Mouse (Mus musculus) intestine, embryonic 16.5 days (tissue): ENCODE measurements around the gene Slc4a2. TPM values are rescaled to one million over a fixed set of nuclear protein-coding genes. Genes with fewer than 3 reads are reported as not detected.
"Not testable (repeated sequence)": the region's sequence is repeated elsewhere in the genome, so short reads cannot be mapped to it uniquely, and the experiment has no call there.

Experiments
- ATAC-seq: fragments of 200-750 bp; cut with Nextera tagmentation; 2 replicates; pipeline ENCODE4 v1.8.0; 2017; ENCODE audit warnings: moderate TSS enrichment, moderate library complexity
- H3K27ac ChIP-seq: fragments of 300-500 bp; sonication (generic); 2 replicates; pipeline ENCODE4 v1.5.1; 2014; ENCODE audit warnings: mild to moderate bottlenecking, low read length
- H3K27me3 ChIP-seq: fragments of 300-500 bp; sonication (generic); replicated peaks from 2 replicates; pipeline ENCODE4 v1.6.1; 2014; ENCODE audit warnings: low read length, control low read depth, mixed read lengths; ENCODE audit not compliant: control insufficient read depth, insufficient read depth
- H3K36me3 ChIP-seq: fragments of 300-500 bp; sonication (generic); 2 replicates; pipeline ENCODE4 v1.6.1; 2014; ENCODE audit warnings: low read length, control low read depth; ENCODE audit not compliant: control insufficient read depth, insufficient read depth
- H3K4me1 ChIP-seq: fragments of 300-500 bp; sonication (generic); 2 replicates; pipeline ENCODE4 v1.6.1; 2014; ENCODE audit warnings: low read length, control low read depth, mixed read lengths; ENCODE audit not compliant: control insufficient read depth, insufficient read depth
- H3K4me2 ChIP-seq: fragments of 300-500 bp; sonication (generic); 2 replicates; pipeline ENCODE4 v1.6.1; 2014; ENCODE audit warnings: low read depth, low read length, control low read depth
- H3K4me3 ChIP-seq: fragments of 300-500 bp; sonication (generic); 2 replicates; pipeline ENCODE4 v1.5.1; 2014; ENCODE audit warnings: mild to moderate bottlenecking, low read length
- H3K9ac ChIP-seq: fragments of 300-500 bp; sonication (generic); 2 replicates; pipeline ENCODE4 v1.6.1; 2014; ENCODE audit warnings: low read depth, low read length
- H3K9me3 ChIP-seq: fragments of 300-500 bp; sonication (generic); 2 replicates; pipeline ENCODE4 v1.6.1; 2016; ENCODE audit warnings: low read length, control low read depth; ENCODE audit not compliant: control insufficient read depth
- WGBS: fragments of 180-500 bp; shearing (Covaris S2); extraction: QIAGEN DNeasy Blood & Tissue Kit; methylation state at CpG from one replicate; pipeline ENCODE4 v1.1.7; 2014; 5-methylcytosine and 5-hydroxymethylcytosine counted together
- polyA plus RNA-seq: library from polyadenylated mRNA; unstranded; fragments of >200 nt; fragmentation: Nextera tagmentation; extraction: Ambion mirVana; gene quantifications from 2 replicates; pipeline ENCODE4 v1.2.1, GENCODE M21; 2015

The Slc4a2 gene
- polyA plus RNA-seq, 1 experiment from 2014 or later: 52.7 TPM

DNA sequence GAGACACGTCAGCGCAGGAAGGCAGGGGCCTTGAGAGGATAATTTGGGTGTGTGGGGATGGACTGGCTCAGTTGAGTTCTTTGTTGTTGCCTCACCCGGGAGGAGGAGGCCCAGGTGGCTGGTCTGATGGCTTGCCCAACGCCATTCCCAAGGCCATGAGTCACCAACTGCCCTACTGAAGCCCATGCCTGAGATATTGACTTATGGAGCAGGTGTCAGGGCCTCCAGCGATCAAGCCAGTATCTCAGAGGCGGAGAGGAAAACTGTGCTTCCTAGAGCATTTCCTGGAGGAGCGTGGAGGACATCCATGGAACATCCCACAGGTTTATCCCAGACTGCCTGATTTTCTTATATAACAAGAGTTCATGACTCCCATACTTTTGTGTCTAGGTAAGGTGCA, 30.9 kb upstream of the Slc4a2 start:
- 51% methylated on average over 7 of the region's 7 CpGs for WGBS
- Histone ChIP-seq H3K9ac (no peak overlapping the region), H3K4me2 (no peak overlapping the region), H3K36me3 (no peaks in the 10 kb centered on the region), H3K27ac (peak overlapping the region; percentile 75), H3K4me3 (no peak overlapping the region), H3K9me3 (no peaks in the 10 kb centered on the region), H3K4me1 (peaks cover 26% of the 10 kb centered on the region), H3K27me3 (no peaks in the 10 kb centered on the region)
- ATAC-seq: no peak

DNA sequence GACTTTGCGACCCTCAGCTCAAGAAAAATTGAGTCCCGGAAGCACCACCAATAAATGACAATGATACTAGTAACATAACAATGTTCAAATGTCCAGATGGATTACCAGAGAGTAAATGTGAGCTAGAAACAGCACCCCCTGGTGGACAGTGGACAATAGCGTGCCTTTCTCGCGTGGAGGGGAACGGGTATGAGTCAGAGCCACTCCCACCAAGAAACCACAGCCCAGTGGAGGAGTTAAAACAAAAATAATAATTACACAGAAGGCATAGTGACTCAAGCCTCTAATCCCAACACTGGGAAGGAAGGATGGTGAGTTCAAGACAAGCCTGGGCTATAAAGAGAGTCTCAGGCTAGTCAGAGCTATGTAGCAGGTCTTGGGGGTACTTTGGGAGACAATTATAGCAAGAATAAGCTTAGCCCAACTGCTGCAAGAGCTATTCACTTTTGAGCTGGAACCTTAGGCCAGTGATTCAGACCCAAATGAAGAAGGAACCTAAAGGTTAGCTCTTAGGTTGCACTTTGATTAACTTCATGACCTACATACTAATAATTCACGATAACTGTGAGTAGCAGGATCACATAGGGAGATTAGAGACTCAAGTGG, 30.1 kb upstream of the Slc4a2 start, which contains the start of gene Abcb8:
TSS of gene Abcb8 (plus strand) at position 272 of the 606 bp plus-strand sequence.
- ATAC-seq: no peak
- H3K27me3 ChIP-seq: no peaks in the 10 kb centered on the region
- peak within 1 kb of the TSS; percentile 80 for H3K27ac ChIP-seq
- H3K9ac ChIP-seq: peak within 1 kb of the TSS; percentile 69
- peak within 1 kb of the TSS; percentile 54 for H3K4me2 ChIP-seq
- 22% methylated on average over 7 of the region's 7 CpGs for WGBS
- no peaks in the 10 kb centered on the region for H3K36me3 ChIP-seq
- no peaks in the 10 kb centered on the region for H3K9me3 ChIP-seq
- peak within 1 kb of the TSS; percentile 57 for H3K4me3 ChIP-seq
- H3K4me1 ChIP-seq: peaks cover 18% of the 10 kb centered on the region

DNA sequence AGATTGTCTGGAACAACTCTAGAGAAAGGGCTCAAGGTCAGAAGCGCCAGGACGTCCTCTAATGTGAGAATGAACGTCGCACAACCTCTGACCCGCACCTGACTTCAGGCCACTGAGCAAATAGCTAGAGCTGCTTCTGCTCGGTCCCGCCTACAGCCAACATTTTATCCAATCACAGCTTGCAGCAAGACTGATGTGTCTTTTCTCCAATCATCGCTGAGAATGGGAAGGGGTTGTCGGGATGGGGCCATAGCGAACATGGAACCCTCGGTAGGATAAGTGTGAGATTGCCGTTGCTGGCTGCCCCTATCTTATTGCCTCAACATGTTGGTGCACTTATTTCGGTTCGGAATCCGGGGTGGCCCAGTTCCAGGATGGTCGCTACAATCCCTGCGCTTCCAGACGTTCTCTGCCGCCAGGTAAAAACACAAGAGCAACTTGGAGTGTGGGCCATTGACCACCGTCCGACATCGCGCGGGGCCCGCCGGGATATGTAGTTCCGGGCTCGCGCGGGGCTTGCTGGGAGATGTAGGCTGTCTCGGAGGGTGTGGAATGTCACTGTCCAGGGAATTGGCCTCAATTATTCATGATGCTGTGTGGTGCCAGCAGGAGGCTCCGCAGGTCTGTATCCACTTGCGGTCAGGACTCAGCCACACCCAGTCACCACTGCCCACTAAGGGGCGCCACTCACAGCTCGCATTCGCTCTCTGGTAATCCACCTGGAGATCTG, 29.3 kb upstream of the Slc4a2 start:
- H3K36me3 ChIP-seq: no peaks in the 10 kb centered on the region
- no peaks in the 10 kb centered on the region for H3K27me3 ChIP-seq
- peak; percentile 96 for ATAC-seq
- peak overlapping the region; percentile 80 for H3K27ac ChIP-seq
- WGBS: under 1% methylated on average over 36 of the region's 36 CpGs
- no peaks in the 10 kb centered on the region for H3K9me3 ChIP-seq
- H3K4me3 ChIP-seq: peak overlapping the region; percentile 57
- H3K4me2 ChIP-seq: peak overlapping the region; percentile 54
- H3K9ac ChIP-seq: peak overlapping the region; percentile 69
- peaks cover 13% of the 10 kb centered on the region for H3K4me1 ChIP-seq

DNA sequence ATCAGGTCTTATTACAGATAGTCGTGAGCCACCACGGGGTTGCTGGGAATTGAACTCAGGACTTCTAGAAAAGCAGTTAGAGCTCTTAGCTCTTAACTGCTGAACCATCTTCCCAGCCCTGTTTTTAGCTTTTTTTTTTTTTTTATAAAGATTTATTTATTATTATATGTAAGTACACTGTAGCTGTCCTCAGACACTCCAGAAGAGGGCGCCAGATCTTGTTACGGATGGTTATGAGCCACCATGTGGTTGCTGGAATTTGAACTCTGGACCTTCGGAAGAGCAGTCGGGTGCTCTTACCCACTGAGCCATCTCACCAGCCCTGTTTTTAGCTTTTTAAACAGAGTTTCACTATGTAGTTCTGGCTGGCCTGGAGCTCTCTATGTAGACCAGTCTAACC, 27.4 kb upstream of the Slc4a2 start:
- H3K4me1 ChIP-seq: peaks cover 10% of the 10 kb centered on the region
- not testable (repeated sequence) for ATAC-seq, H3K27ac ChIP-seq, H3K4me3 ChIP-seq, H3K36me3 ChIP-seq, H3K9me3 ChIP-seq, H3K27me3 ChIP-seq, H3K9ac ChIP-seq, H3K4me2 ChIP-seq
- 85% methylated on average over 6 of the region's 6 CpGs for WGBS

DNA sequence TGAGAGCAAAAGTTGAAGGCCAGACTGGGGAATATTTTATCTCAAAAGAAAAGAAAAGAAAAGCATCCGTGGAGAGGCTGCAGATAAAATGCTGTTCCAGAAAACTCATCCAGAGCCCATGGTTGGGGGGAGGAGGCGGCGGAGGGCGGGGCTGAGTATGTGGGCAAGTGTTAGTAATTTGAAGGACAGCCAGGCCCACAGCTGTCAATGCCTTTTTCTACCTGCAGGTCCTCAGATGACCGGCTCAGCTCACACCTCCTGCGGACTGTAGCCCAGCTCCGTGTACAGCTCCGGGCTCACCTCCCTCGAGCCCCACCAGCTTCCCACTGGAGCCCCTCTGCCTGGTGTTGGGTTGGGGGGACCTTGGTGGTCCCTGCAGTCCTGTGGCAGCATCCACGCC, 24.0 kb upstream of the Slc4a2 start:
- Histone ChIP-seq H3K27ac (no peak overlapping the region), H3K27me3 (no peaks in the 10 kb centered on the region), H3K4me3 (no peak overlapping the region), H3K9me3 (no peaks in the 10 kb centered on the region), H3K36me3 (peaks cover 8% of the 10 kb centered on the region), H3K4me1 (no peaks in the 10 kb centered on the region), H3K4me2 (no peak overlapping the region), H3K9ac (no peak overlapping the region)
- 91% methylated on average over 10 of the region's 10 CpGs for WGBS
- ATAC-seq: no peak

DNA sequence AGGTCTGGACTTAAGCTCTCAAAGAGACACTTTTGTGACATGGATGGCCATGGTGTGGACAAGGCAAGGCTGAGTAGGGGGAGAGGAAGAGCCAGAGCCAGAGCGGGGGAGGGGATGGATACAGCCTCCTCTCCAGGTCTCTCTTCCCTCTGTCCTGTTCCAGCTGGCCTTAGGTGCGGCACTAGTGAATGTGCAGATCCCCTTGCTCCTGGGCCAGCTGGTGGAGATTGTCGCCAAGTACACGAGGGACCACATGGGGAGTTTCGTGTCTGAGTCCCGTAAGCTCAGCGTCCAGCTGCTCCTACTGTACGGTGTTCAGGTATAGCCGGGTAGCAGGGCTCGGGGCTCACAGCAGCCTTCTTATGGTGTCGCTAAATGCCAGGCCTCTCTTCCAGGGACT, 23.3 kb upstream of the Slc4a2 start:
- Histone ChIP-seq H3K27me3 (no peaks in the 10 kb centered on the region), H3K36me3 (peaks cover 8% of the 10 kb centered on the region), H3K9ac (no peak overlapping the region), H3K4me3 (no peak overlapping the region), H3K9me3 (no peaks in the 10 kb centered on the region), H3K27ac (no peak overlapping the region), H3K4me2 (no peak overlapping the region), H3K4me1 (no peaks in the 10 kb centered on the region)
- WGBS: 96% methylated on average over 10 of the region's 11 CpGs
- ATAC-seq: no peak

DNA sequence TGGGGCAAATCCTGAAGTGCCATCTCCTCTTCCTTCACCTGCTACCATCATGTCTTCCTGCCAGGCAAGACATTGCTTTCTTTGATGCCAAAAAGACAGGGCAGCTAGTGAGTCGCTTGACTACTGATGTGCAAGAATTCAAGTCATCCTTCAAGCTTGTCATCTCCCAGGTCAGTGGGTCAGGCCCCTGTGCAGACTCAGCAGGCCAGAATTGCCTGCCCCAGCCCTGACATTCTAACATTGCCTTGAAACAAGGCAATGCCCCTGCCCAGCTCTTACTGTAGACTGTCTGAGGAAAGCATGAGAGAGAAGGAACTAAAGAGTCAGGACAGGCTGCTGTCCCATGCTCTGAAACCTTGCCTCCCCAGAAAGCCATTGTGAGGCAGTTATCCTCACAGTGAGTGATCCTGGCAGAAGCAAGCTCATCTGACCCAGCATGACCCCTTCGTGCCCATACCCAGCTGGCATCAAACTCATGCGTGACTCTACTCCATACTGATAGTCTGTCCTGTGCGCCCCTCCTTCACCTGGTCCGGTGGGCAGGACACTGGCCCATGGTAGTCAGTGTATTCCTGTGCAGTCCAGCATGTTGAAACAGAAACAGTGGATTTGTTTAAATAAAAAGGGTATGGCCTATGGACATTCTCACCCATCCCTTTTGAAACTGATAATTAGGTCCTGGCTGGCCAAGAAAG, 22.6 kb upstream of the Slc4a2 start:
- Histone ChIP-seq H3K9me3 (no peaks in the 10 kb centered on the region), H3K27me3 (no peaks in the 10 kb centered on the region), H3K4me1 (no peaks in the 10 kb centered on the region), H3K36me3 (peaks cover 8% of the 10 kb centered on the region), H3K27ac (no peak overlapping the region), H3K4me2 (no peak overlapping the region), H3K9ac (no peak overlapping the region), H3K4me3 (no peak overlapping the region)
- WGBS: 94% methylated on average over 5 of the region's 5 CpGs
- ATAC-seq: no peak

DNA sequence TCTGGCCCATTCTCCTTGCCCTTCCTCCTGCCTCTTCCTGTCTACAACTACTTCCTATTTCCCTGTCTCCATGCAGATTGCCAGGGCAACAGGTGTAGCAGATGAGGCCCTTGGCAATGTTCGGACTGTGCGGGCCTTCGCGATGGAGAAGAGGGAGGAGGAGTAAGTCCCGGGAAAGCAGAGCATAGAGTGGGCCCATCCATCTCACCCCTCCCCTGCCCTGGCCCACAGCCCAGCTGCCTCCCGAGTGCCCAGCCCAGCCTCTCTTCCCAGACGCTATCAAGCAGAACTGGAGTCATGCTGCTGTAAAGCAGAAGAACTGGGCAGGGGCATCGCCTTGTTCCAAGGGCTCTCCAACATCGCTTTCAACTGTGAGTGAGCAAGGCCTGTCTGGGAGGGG, 21.7 kb upstream of the Slc4a2 start:
- Histone ChIP-seq H3K4me1 (no peaks in the 10 kb centered on the region), H3K4me2 (no peak overlapping the region), H3K27ac (no peak overlapping the region), H3K4me3 (no peak overlapping the region), H3K9ac (no peak overlapping the region), H3K36me3 (peaks cover 14% of the 10 kb centered on the region), H3K27me3 (no peaks in the 10 kb centered on the region), H3K9me3 (no peaks in the 10 kb centered on the region)
- ATAC-seq: no peak
- 59% methylated on average over 9 of the region's 9 CpGs for WGBS

DNA sequence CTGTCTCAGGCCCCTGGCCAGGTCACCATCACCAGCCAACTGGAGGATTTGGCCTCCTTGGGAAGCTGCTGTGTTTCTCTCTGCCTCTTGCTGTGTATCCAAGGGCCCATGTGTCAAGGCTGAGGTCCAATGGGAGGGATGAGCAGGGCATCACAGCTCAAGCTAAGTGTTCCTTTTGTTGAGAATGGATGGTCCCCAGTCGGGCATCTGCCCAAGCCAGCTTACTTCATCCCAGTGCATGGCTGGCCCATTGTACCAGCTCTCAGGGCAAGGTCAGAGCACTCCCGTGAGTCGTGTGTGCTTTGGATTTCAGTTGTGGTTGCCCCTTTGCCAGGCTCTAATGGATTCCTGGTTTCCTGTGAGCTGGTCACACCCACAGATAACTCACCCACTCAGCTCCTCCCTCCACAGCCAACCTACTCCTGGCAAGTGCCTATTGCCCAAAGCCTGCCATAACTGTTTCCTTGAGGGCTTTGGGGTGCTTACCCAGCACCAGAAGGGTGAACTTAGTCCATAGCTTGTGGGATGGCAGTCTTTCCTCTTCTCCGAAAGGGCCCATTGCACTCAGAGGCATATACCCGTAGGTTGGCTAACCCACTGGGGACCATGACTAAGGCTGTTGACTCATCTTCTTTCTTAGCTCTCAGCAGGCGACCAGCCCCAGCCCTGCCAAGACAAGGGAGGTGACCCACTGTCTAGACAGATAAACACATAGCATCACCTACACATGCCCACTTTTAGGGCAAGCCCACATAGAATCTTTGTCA, 18.9 kb upstream of the Slc4a2 start:
- ATAC-seq: no peak
- WGBS: 80% methylated on average over 6 of the region's 6 CpGs

More for the DNA sequence above, 18.9 kb upstream of the Slc4a2 start:
- Histone ChIP-seq H3K27ac (no peak overlapping the region), H3K4me1 (no peaks in the 10 kb centered on the region), H3K9me3 (no peaks in the 10 kb centered on the region), H3K4me2 (no peak overlapping the region), H3K27me3 (no peaks in the 10 kb centered on the region), H3K9ac (no peak overlapping the region), H3K4me3 (no peak overlapping the region), H3K36me3 (peaks cover 14% of the 10 kb centered on the region)
